Mouse (Mus musculus) layer of hippocampus, adult 11-12 months (tissue): ENCODE measurements at regions not wholly inside any gene's neighbourhood (a gene's known extent, or its start where the extent isn't known, plus 50 kb on each side); places are given as distances from the start of the nearest gene placed in this dataset.

ENCODE experiments used
- DNase-seq: peaks from one replicate; pipeline ENCODE4 v3.0.0; 2022; ENCODE audit warnings: low spot score

DNA sequence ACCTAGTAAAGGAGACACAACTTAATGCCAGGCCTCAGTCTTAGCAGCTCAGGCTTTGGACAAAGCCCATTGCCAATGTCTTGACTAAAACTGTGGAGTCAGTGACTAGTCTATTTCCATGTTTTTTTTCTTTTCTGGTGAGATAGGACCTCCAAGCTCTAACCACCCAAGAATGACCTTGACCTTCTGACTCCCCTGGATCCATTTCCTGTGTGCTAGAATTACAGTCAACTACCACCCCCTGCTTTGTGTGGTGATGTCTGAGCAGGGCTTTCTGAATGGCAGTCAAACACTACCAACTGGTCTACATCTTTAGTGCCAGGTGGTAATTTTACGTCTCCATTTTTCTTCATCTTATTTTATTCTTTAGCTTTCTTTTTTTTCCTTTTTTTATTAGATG is 51.3 kb upstream of the Rnf138rt1 start:
- no peak for DNase-seq

DNA sequence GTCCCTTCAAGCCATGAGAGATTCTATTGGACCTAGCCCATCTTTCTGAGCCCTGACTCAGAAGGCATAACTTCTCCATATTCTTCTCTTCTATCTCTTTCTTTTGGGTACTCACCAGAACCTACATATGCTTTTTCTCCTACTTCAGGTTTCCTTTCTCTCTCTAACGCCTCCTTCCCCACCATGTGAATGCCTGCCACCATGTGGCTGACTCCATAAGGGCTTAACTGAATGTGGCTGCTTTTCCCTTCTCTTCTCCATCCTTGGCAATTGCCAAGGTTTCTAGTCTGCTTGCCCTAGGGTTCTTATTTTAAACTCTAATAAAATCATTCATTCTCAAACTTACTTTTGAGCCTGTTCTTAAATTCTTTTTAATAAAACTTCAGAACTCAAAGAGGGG is 53.7 kb upstream of the Rnf138rt1 start:
- no peak for DNase-seq

DNA sequence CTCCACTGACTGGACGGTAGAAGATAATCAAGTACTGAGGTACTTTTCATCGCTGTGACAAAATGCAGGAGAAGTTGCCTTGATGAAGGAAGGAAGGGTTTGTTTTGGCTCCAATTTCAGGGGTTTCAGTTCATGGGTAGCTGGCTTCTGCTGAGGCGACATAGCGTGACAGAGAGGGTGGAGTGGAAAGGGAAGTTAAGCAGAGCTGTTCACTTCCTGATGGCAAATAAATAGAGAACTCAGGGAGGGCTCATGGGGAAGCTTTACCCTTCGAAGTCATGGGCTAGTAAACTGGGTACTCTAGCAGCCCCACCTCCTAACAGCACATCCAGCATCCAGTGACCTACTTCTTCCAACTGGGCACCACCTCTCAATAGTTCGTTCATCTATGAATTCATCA is 61.2 kb upstream of the Rnf138rt1 start:
- no peak for DNase-seq

DNA sequence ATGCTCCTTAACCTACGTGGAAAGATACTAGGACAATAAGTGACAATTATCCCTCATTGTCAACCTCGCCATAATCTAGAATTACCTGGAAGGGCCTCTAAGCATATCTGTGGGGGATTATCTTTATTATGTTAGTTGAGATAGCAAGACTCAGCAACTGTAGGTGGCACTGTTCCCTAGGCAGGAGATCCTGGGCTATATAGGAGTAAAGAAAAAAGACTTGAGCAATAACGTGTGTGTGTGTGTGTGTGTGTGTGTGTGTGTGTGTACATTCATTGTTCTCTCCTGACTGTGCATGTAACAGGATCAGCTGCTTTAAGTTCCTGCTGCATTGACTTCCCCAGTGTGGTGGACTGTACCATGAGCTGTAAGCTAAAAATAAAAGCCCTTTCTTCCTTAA is 66.3 kb upstream of the Rnf138rt1 start:
- peak; percentile 7 for DNase-seq

DNA sequence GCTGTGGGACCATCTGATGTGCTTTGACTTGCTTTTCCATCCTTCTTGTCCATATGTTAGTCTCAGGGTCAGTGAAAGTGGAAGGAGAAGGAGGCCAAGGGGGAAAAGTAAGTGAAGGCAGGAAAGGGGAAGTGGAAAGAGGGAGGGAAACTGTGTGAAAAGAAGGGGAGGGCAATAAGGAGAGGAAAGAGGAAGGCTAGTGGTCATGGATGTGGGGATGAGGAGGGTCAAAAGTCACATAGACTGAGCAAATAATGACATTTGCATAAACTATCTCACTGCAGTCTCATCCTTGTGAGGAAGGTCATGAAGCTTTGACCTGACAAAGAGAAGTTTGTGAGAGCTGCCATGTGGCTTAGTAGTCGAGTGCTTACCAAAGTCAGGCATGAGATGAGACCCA is 63.4 kb upstream of the Ap1s2 start:
- no peak for DNase-seq

DNA sequence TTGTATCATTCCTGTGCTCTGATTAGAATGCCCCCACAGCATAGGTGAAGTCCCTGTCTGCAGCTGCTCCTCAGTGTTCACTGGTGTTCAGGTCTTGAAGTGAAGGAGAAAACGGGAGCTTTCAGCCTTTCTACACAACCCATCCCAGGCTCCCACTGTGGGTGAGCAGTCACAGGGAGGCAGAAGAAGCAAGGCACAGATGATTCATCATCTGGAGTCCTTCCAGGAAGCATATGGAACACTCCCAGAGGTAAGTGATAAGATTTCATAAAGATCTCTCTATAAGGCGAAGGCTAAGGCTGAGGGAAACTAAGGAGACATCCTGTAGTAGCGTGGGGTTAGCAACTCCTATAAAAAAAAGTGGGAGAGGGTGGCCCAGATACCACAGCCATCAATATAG is 61.9 kb upstream of the Ap1s2 start:
- no peak for DNase-seq

DNA sequence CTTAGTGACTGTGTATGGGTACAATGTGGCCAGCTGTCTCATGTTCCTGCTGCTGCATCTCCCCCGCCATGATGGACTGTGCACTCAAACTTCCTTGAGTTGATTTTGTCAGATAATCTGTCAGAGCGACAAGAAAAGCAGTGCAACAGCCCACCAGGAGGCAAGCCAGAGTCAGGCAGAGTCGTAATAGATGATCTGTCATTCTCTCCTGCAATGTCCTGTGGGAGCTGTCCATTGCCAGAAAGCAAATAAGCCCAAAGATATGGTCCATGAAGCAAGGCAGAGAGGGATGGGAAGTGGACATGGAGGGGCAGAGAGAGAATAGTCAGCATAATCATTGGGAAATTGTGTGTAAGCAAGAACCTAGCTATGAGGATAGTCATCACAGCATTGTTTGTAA is 61.2 kb upstream of the Ap1s2 start:
- no peak for DNase-seq

DNA sequence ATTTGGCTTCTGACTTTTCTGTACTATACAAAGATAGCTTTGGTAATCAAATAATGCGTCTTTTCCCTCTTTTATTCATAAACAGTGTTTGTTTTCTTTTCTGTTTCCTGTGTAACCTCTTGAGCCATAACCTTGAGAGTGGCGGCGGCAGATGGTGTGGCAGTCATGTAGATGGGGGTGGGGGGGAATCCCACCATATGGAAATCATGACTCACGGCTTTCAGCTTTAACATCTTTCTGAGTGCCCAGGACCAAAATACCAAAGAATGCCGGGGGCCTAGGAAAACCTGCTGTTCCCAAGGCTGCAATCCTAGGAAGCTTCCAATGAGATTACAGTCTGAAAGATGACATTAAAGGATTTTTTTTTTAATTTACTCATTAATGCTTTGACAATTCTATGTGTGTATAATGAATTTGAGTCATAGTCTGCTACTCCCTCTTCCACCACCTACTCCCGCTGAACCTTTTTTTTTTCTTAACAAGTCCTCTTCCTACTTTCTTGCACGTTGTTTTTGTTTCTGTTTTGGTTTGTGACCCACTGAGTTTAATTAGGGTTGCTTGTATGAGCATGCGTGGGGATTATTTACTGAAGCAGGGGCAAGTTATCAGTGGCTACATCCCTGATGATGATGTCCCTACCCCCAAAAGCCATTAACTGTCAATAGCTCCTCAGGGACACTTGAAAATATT is 60.2 kb upstream of the Ap1s2 start:
- DNase-seq, result no peak

DNA sequence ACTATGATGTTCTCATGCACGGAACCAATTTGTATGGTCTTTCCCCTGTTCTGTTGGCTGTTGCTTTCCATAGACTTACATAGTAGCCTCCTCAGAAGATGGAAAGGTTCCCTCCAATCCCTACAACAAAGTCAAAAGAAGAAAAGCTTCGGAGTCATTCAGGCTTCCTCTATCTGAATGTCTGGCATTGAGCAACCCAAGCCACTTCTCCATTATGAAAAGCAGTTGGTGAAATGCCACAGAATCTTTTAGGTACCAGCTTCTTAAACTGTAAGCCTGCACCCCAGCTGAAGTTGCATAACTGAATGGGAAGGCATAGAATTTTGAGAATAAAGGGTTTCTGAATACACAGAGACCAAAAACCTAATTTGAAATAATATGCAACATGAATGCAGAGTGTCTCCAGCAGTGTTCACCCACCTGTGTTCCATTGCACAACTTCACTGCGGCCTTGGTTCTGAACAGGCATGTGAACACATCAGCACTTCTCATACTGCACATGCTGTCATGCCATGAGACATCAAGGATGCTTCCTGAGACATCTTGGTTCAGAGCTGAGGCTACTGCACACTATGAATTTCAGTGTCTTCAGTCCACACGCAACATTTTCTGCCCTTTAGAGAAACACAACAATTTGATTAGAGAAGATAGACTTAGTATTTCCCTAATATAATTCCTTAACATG is 57.8 kb upstream of the Ap1s2 start:
- DNase-seq, result no peak

DNA sequence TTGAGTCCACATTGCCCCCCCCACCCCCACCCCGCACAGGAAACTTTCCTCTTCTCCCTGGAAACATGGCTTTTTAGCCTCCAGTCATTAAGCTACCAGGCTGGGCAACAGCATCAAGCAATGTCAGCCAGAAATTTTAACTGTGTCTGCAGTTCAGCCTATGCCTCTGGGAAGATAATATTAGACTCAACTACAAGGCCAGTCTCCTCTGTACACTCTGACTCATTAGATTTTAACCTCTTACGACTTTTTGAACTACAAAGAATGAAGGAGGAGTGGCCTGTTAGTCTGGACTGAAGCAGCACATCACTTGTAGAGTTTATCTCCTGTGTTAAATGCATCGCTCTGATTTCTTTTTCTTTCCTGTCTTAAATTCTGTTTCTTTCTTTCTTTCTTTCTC is 50.3 kb upstream of the Ap1s2 start:
- no peak for DNase-seq
